Mouse (Mus musculus) heart, postnatal 0 days (tissue): ENCODE data around the gene Kirrel2. TPM values are rescaled to one million over a fixed set of nuclear protein-coding genes. Genes with fewer than 3 reads are reported as not detected.
A peak's percentile ranks its signal among the peaks of the same experiment; 100 is the strongest.

Experiments
- ATAC-seq: fragments of 200-750 bp; cut with Nextera tagmentation; 2 replicates; pipeline ENCODE4 v1.8.0; 2017; ENCODE audit warnings: low read depth, moderate number of reproducible peaks, moderate library complexity; ENCODE audit not compliant: insufficient read depth
- DNase-seq: peaks from one replicate; pipeline ENCODE4 v3.0.0-alpha.2; 2016; ENCODE audit warnings: low spot score
- H3K27ac ChIP-seq: fragments of 300-500 bp; sonication (generic); 2 replicates; pipeline ENCODE4 v1.5.1; 2014; ENCODE audit warnings: low read depth, mild to moderate bottlenecking
- H3K27me3 ChIP-seq: fragments of 300-500 bp; sonication (generic); 2 replicates; pipeline ENCODE4 v1.6.1; 2014; ENCODE audit warnings: low read length, mixed read lengths; ENCODE audit not compliant: control insufficient read depth, insufficient read depth
- H3K36me3 ChIP-seq: fragments of 300-500 bp; sonication (generic); replicated peaks from 2 replicates; pipeline ENCODE4 v1.6.1; 2014; ENCODE audit warnings: low read length, mixed read lengths; ENCODE audit not compliant: control insufficient read depth, insufficient read depth
- H3K4me1 ChIP-seq: fragments of 300-500 bp; sonication (generic); 2 replicates; pipeline ENCODE4 v1.6.1; 2014; ENCODE audit warnings: antibody characterized with exemption; ENCODE audit not compliant: control insufficient read depth, insufficient read depth
- H3K4me2 ChIP-seq: fragments of 300-500 bp; sonication (generic); 2 replicates; pipeline ENCODE4 v1.6.1; 2014; ENCODE audit warnings: low read depth, mild to moderate bottlenecking, low read length, moderate library complexity
- H3K4me3 ChIP-seq: fragments of 300-500 bp; sonication (generic); 2 replicates; pipeline ENCODE4 v1.5.1; 2014; ENCODE audit warnings: low read depth, low read length
- H3K9ac ChIP-seq: fragments of 300-500 bp; sonication (generic); replicated peaks from 2 replicates; pipeline ENCODE4 v1.6.1; 2014; ENCODE audit warnings: low read depth, low read length, mixed read lengths
- H3K9me3 ChIP-seq: fragments of 300-500 bp; sonication (generic); replicated peaks from 2 replicates; pipeline ENCODE4 v1.6.1; 2016; ENCODE audit warnings: low read length; ENCODE audit not compliant: control insufficient read depth
- CTCF ChIP-seq: IDR thresholded peaks from 2 replicates; pipeline ENCODE4 v1.5.1; 2016; ENCODE audit warnings: antibody characterized with exemption, control low read depth, low read depth
- EP300 ChIP-seq: IDR thresholded peaks from 2 replicates; pipeline ENCODE4 v1.6.1; 2016; ENCODE audit warnings: antibody characterized with exemption, low read depth
- WGBS: fragments of 180-500 bp; shearing (Covaris S2); extraction: QIAGEN DNeasy Blood & Tissue Kit; methylation state at CpG from one replicate; pipeline ENCODE4 v1.1.7; 2014; 5-methylcytosine and 5-hydroxymethylcytosine counted together
- polyA plus RNA-seq: library from polyadenylated mRNA; unstranded; fragments of >200 nt; fragmentation: Nextera tagmentation; extraction: Ambion mirVana; gene quantifications from 2 replicates; pipeline ENCODE4 v1.2.1, GENCODE M21; 2015
- total RNA-seq: library from RNA; depleted of rRNA; stranded (reverse); fragments of >200 nt; gene quantifications from 2 replicates; pipeline ENCODE4 v1.2.3, GENCODE M21; 2014; ENCODE audit warnings: low replicate concordance

Kirrel2 gene
- total and polyA plus RNA-seq, 2 experiments from 2014 or later, result 0.15 TPM; not detected in 1

- H3K27me3 ChIP-seq, result no peaks in the 10 kb centered on the region
- no peak overlapping the region for H3K9ac ChIP-seq
- H3K9me3 ChIP-seq, result no peaks in the 10 kb centered on the region
- no peak overlapping the region for H3K4me2 ChIP-seq
- H3K27ac ChIP-seq, result no peak overlapping the region
- H3K4me1 ChIP-seq, result no peaks in the 10 kb centered on the region
- DNase-seq (no peak), ATAC-seq (no peak)
- TF ChIP-seq EP300, result no peak
- TF ChIP-seq CTCF, result no peak
- no peak overlapping the region for H3K4me3 ChIP-seq
- WGBS, result 55% methylated on average over 4 of the region's 4 CpGs
- no peaks in the 10 kb centered on the region for H3K36me3 ChIP-seq
Observed at GRCm38 (mm10) chr7:30474999-30475398, 17.5 kb upstream of the Kirrel2 start.

GRCm38 (mm10) chr7:30472411-30472810 is 14.9 kb upstream of the Kirrel2 start:
- Histone ChIP-seq H3K27ac (no peak overlapping the region), H3K4me1 (no peaks in the 10 kb centered on the region), H3K4me2 (no peak overlapping the region), H3K36me3 (no peaks in the 10 kb centered on the region), H3K9me3 (no peaks in the 10 kb centered on the region), H3K9ac (no peak overlapping the region), H3K27me3 (peaks cover 5% of the 10 kb centered on the region), H3K4me3 (no peak overlapping the region)
- DNase-seq, result peak; percentile 7
- TF ChIP-seq CTCF, result peak; percentile 41
- TF ChIP-seq EP300, result no peak
- no peak for ATAC-seq
- WGBS, result 45% methylated on average over 5 of the region's 5 CpGs

- Histone ChIP-seq H3K9ac (no peak overlapping the region), H3K4me1 (no peaks in the 10 kb centered on the region), H3K36me3 (no peaks in the 10 kb centered on the region), H3K27ac (no peak overlapping the region), H3K27me3 (peaks cover 75% of the 10 kb centered on the region), H3K4me2 (no peak overlapping the region), H3K4me3 (no peak overlapping the region), H3K9me3 (no peaks in the 10 kb centered on the region)
- TF ChIP-seq CTCF, result no peak
- TF ChIP-seq EP300, result no peak
- 10% methylated on average over 6 of the region's 6 CpGs for WGBS
- no peak for ATAC-seq
- DNase-seq, result no peak
Observed at GRCm38 (mm10) chr7:30464816-30465300, 7.4 kb upstream of the Kirrel2 start.

- Histone ChIP-seq H3K9me3 (no peaks in the 10 kb centered on the region), H3K4me3 (no peak overlapping the region), H3K27ac (no peak overlapping the region), H3K27me3 (peaks cover 82% of the 10 kb centered on the region), H3K4me1 (no peaks in the 10 kb centered on the region), H3K4me2 (no peak overlapping the region), H3K36me3 (no peaks in the 10 kb centered on the region), H3K9ac (no peak overlapping the region)
- no peak for ATAC-seq
- DNase-seq, result no peak
- 23% methylated on average over 4 of the region's 4 CpGs for WGBS
- TF ChIP-seq CTCF (no peak), EP300 (no peak)
Observed at GRCm38 (mm10) chr7:30463996-30464395, 6.5 kb upstream of the Kirrel2 start.

- Histone ChIP-seq H3K9ac (no peak overlapping the region), H3K4me3 (no peak overlapping the region), H3K9me3 (no peaks in the 10 kb centered on the region), H3K27ac (no peak overlapping the region), H3K36me3 (no peaks in the 10 kb centered on the region), H3K4me2 (no peak overlapping the region), H3K27me3 (peaks cover 86% of the 10 kb centered on the region), H3K4me1 (no peaks in the 10 kb centered on the region)
- DNase-seq, result no peak
- no peak for ATAC-seq
- WGBS, result 40% methylated on average over 7 of the region's 7 CpGs
- TF ChIP-seq EP300 (no peak), CTCF (no peak)
Observed at GRCm38 (mm10) chr7:30463568-30463967, 6.1 kb upstream of the Kirrel2 start.

- Histone ChIP-seq H3K4me2 (no peak overlapping the region), H3K4me3 (no peak overlapping the region), H3K9ac (no peak overlapping the region), H3K27ac (no peak overlapping the region), H3K36me3 (no peaks in the 10 kb centered on the region), H3K27me3 (peaks cover 91% of the 10 kb centered on the region), H3K9me3 (no peaks in the 10 kb centered on the region), H3K4me1 (no peaks in the 10 kb centered on the region)
- TF ChIP-seq CTCF, result no peak
- TF ChIP-seq EP300, result no peak
- ATAC-seq, result no peak
- 29% methylated on average over 6 of the region's 6 CpGs for WGBS
- no peak for DNase-seq
Observed at GRCm38 (mm10) chr7:30459484-30459883, 2.0 kb upstream of the Kirrel2 start.
